Mouse (Mus musculus) gastrocnemius, postnatal 36 days (tissue): ENCODE results near the gene Pgap3. TPM values are rescaled to one million over a fixed set of nuclear protein-coding genes. Genes with fewer than 3 reads are reported as not detected.

Source experiments
- DNase-seq, 2 experiments: peaks; one replicate each; pipeline ENCODE4 v3.0.0; 2022
- intact Hi-C: fragments of 180-260 bp; cut with DNase I; formaldehyde crosslinking; loops from one replicate; pipeline ENCODE4 v1.15.1; 2025
- total RNA-seq, 2 experiments: library from RNA; stranded (reverse); gene quantifications; 2 replicates each; pipeline ENCODE4 v1.2.3; 2021

The Pgap3 gene
- total RNA-seq, 2 experiments from 2014 or later: 1.8 to 2.2 TPM

DNA sequence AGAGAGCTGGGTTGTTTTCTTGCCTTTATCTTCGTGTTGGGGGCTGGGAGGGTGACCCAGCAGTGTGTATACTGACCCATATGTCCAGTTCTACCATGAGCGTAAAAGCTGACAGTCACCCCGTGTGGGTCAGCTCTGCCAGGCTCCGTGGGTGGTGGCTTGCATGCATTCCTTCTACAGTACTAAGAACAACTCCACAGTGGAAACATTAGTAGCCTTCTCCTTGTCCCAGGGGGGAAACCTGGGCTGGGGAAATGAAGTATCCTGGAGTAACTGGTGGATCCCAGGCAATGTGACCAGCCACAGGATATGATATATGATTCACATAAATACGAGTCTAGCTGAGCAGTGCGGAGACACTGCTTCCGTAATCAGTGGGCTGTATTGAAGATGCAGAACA lies 13.4 kb upstream of the Pgap3 start:
- no peak for DNase-seq
- intact Hi-C loops: no loop called here

DNA sequence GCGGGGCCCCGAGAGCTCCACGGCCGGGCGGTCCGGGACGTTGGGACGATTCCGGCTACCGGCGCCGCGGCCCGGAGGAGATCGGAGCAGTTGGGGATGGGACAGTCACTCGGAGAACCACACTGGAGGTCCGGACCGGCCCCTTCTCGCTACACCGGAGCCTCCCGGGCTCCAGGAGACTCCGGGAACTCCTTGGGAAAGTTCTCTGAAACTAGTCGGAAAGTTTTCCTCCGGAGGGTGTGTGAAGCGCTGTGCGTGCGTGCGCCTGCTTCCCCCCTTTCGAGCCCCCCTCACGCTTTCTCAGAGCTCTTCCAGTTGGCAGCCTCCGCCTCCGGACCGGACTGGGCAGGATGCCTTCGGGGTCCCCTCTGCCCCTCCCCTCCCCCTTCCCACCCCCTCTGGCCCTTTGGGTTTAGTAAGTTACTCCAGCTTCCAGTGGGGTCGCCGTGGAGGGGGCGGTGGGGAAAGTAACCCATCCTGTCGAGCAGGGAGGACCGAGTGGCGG lies 12.6 kb upstream of the Pgap3 start:
- intact Hi-C loops: no loop called here
- peak in 1 of 2 experiments; percentile 30 for DNase-seq

- peak; percentile 50 to 61 for DNase-seq
- intact Hi-C loops: no loop called here
These were observed 12.0 kb upstream of the Pgap3 start, which contains the start of gene Erbb2 for GRCm38 (mm10) chr11:98412273-98412796. Gene Erbb2 (plus strand): TSS chr11:98412470.

- intact Hi-C loops: loop anchor here (5.0 kb wide), 1 partner anchor 52 kb away; the partner anchor contains the start of gene Stard3
- DNase-seq: no peak
These were observed 9.1 kb upstream of the Pgap3 start for GRCm38 (mm10) chr11:98409341-98409822.

DNA sequence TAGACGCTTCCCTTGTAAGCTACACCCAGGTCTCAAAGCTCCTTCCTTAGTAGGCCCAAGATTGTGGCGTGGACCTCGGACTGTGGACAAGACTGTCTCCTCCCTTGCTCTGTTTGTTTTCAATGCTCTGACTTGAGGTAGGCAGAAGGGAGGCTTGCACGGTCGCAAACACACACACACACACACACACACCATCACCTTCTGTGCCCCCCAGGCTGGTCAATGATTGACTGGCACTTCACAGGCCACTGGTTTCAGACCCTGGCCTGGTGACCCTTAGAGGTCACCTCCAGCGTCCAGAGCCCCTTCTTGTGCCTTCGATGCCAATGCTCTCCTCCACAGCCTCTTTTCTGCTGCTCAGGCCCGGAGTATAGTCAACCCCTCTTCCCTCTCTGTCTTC lies 8.6 kb upstream of the Pgap3 start:
- intact Hi-C loops: loop anchor here (5.0 kb wide), 1 partner anchor 52 kb away; the partner anchor contains the start of gene Stard3
- no peak for DNase-seq

GRCm38 (mm10) chr11:98406621-98407020 lies 6.3 kb upstream of the Pgap3 start:
- intact Hi-C loops: loop anchor here (5.0 kb wide), 1 partner anchor 49 kb away; the partner anchor contains the start of gene Stard3
- peak in 1 of 2 experiments; percentile 3 for DNase-seq

GRCm38 (mm10) chr11:98400816-98401215 lies 526 bp upstream of the Pgap3 start:
- intact Hi-C loops: no loop called here
- DNase-seq: no peak

DNA sequence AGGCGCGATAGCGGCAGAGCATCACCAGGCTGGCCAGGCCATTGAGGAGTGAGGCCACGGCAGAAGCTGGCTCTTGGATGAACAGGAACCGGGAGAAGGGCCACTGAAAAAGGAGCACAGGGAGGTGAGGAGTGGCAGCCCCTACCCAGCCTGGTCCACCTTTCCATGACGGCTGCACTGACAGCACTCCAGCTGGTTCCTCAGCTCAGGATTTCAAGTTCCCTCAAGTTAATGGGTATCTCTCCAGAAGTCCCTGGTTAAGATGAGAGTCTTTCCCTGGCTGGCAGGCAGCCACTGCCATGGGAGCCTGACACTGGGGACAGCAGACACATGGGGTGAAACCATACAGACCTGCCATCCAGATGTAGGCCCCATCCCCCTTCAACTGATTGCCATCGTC lies 2.3 kb downstream of the Pgap3 start:
- DNase-seq: no peak
- intact Hi-C loops: no loop called here

DNA sequence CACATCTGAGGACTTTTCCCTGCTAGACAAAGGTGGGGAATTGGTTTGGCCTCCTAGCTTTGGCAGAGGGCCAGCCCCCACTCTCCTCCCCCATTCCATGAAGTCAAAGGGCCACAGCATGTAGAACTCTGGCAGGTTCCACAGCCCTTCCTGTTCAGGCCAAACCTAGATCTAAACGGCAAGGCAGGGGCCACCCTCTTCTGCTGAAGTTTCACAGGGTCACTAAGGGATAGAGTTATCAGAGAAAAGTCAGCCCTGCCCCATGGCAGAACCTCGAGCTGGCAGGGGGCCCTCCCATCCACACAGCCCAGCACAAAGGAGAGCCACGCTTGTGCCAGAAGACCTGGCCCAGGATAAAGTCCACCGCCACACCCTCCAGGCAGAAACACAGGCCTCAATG lies 5.2 kb downstream of the Pgap3 start:
- intact Hi-C loops: no loop called here
- DNase-seq: peak; percentile 13 to 14

- intact Hi-C loops: no loop called here
- DNase-seq: peak in 1 of 2 experiments; percentile 21
These were observed 6.0 kb downstream of the Pgap3 start for GRCm38 (mm10) chr11:98394301-98394700.

DNA sequence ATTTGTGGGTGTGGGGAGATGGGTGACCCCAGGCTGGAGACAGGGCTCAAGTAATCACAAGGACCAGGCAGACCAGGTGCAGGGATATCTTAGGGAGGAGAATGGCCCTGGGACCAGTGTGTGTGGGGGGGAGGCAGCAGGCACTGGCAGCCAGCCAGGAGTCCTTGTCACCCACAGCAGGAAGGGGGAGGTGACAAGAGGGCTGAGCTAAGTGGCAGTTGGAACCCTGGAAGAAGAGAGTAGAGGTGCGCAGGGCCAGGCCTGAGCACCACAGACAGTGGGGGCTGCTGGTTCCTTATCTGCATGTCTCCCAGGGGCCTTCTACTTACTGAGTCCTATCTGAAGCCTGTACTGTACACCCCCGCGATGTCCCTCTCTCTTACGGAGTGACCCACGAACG lies 7.0 kb downstream of the Pgap3 start:
- intact Hi-C loops: no loop called here
- DNase-seq: peak in 1 of 2 experiments; percentile 12

GRCm38 (mm10) chr11:98392645-98393044 lies 7.6 kb downstream of the Pgap3 start:
- intact Hi-C loops: no loop called here
- no peak for DNase-seq

DNA sequence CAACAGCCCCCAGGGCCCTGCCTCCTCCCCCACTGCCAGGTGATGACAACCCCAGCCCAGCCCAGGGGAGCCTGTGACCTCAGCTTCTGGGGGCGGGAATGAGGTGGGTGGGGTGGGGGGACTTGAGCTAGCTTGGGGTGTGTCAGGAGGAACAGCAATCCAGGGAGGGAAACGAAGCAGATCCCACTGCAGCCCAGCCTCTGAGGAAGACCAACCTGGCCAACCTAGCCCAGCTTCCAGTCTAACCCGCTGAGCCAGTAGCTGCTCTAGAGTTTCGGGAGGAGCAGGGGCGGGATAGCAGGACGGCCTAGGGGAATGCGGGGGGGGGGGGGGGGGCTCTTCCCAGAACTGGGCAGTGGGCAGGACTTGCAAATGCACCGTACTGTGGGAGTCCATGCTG lies 8.3 kb downstream of the Pgap3 start:
- DNase-seq: peak in 1 of 2 experiments; percentile 4
- intact Hi-C loops: no loop called here

- DNase-seq: no peak
- intact Hi-C loops: no loop called here
These were observed 10.1 kb downstream of the Pgap3 start for GRCm38 (mm10) chr11:98390141-98390540.

- intact Hi-C loops: loop anchor here (1.0 kb wide), 1 partner anchor 46 kb away; no protein-coding TSS in a partner anchor
- peak in 1 of 2 experiments; percentile 34 for DNase-seq
These were observed 11.0 kb downstream of the Pgap3 start for GRCm38 (mm10) chr11:98389221-98389780.

DNA sequence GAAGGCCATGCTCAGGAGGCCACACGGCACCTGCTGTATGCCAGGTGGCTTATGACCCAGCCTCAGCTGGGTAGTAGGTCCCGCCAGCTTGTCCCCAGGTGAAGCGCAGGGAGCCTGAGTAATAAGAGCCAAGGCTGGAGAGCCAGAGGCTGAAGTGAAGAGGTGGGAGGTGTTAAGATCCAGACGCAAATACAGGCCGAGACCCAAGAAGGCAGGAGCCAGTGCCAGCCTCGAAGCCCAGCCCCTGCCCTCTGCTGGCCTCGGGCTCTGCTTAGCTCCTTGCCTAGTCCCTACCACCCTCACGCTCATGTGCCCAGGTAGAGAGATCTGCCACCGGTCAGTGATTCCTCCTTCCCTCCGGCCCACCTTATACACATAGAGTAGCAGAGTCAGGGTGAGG lies 12.0 kb downstream of the Pgap3 start:
- no peak for DNase-seq
- intact Hi-C loops: no loop called here

- intact Hi-C loops: no loop called here
- DNase-seq: peak in 1 of 2 experiments; percentile 13
These were observed 13.2 kb downstream of the Pgap3 start for GRCm38 (mm10) chr11:98387056-98387577.

DNA sequence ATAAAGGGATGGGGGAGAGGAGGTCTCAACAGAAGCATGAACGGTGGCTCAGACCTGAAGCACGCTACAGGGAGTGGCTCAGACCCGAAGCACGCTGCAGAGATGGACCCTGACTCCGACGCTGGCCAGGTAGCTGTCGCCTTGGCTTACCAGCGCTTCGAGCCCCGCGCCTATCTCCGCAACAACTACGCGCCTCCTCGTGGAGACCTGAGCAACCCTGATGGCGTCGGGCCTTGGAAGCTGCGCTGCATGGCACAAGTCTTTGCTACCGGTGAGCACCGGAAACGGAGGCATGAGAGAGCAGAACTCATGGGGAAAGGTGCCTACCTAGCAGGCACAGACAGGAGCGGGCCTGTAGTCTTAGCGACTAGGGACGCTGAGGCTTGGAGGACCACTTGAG lies 13.7 kb downstream of the Pgap3 start:
- intact Hi-C loops: no loop called here
- DNase-seq: no peak

GRCm38 (mm10) chr11:98385638-98386585 lies 14.4 kb downstream of the Pgap3 start, which contains the start of gene Pnmt:
Gene Pnmt (plus strand): TSS chr11:98386450.
- intact Hi-C loops: no loop called here
- DNase-seq: peak; percentile 33 to 67
